Mouse (Mus musculus) myocyte (in vitro differentiated cells): ENCODE measurements around the gene C1qtnf3.

Source experiments
- MAX ChIP-seq: IDR thresholded peaks from one replicate; pipeline ENCODE4 v1.6.1; 2011; ENCODE audit warnings: low read depth, mild to moderate bottlenecking, control low read depth
- MYOD1 ChIP-seq, 3 experiments: IDR thresholded peaks; one replicate each; pipeline ENCODE4 v1.6.1; 2011; ENCODE audit warnings: control low read depth in 2 of 3, low read depth in 2 of 3, mild to moderate bottlenecking in 2 of 3, moderate library complexity in 1 of 3; ENCODE audit not compliant: insufficient read length in 2 of 3, control insufficient read depth in 1 of 3
- MYOG ChIP-seq, 3 experiments: IDR thresholded peaks; one replicate each; pipeline ENCODE4 v1.6.1; 2011; ENCODE audit warnings: control low read depth in 2 of 3, low read depth in 2 of 3, mild to moderate bottlenecking in 2 of 3; ENCODE audit not compliant: insufficient read length in 2 of 3, control insufficient read depth in 1 of 3, insufficient read depth in 1 of 3
- POLR2A ChIP-seq: IDR thresholded peaks from one replicate; pipeline ENCODE4 v1.6.1; 2011; ENCODE audit warnings: low read depth, mild to moderate bottlenecking, control low read depth, moderate library complexity; ENCODE audit not compliant: insufficient read length

DNA sequence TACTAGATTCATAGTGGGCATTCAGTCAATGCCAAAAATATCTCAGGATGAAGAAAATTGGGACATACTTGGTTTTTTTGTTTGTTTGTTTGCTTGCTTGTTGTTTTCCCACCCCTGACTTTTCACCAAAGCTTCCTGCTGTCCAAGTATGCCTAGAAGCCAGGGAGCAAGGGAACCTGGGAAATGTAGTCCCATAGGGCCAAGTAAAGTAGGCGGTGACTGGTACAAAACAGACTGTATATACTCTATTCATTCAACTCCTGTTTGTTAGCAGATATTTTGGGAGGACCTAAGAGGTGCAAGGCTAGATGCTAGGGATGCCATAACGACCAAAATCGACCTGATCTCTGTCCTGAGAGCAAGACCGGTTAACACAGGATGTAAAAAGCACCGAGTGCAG, 47.7 kb downstream of the C1qtnf3 start:
- TF ChIP-seq POLR2A = no peak
- TF ChIP-seq MYOG (IDR thresholded peaks at IDR 0.05; ENCODE audit: control insufficient read depth in 1 of 3, insufficient read depth in 1 of 3, insufficient read length in 2 of 3, low read depth in 2 of 3) = no peak
- TF ChIP-seq MAX = no peak
- no peak for TF ChIP-seq MYOD1 (IDR thresholded peaks at IDR 0.05; ENCODE audit: control insufficient read depth in 1 of 3, insufficient read length in 2 of 3, low read depth in 2 of 3)
